Mouse (Mus musculus): Measurements from ENCODE around the gene Tysnd1.

Gene Tysnd1

GRCm38 (mm10) chr10:61694870-61695670, at the start of gene Tysnd1:
Tysnd1 (plus strand) TSS chr10:61695514.
- ChIA-PET POLR2A (interaction anchor here in 3 of 4 experiments (0.6 to 2.5 kb wide), 4 partner anchors 12 to 278 kb away, joined by 3 to 10 read pairs (median 4); partner anchors contain the start of genes Aifm2 (in 1 of the 3), Nodal (in 1 of the 3) and Sar1a (in 1 of the 3)), CTCF (interaction anchor here in 2 of 4 experiments (0.6 to 0.7 kb wide), 2 partner anchors 15 to 145 kb away, joined by 3 read pairs; partner anchors contain the start of gene Sar1a (in 1 of the 2))

- ChIA-PET POLR2A (interaction anchor here in 2 of 4 experiments (0.6 to 12.6 kb wide), 5 partner anchors 15 to 1200 kb away, joined by 3 to 136 read pairs (median 7); no protein-coding TSS in a partner anchor), CTCF (interaction anchor here in 2 of 4 experiments (0.6 to 1.6 kb wide), 3 partner anchors 11 to 43 kb away, joined by 4 to 6 read pairs (median 5); no protein-coding TSS in a partner anchor)
These were observed 48.8 kb upstream of the Tysnd1 start for GRCm38 (mm10) chr10:61646557-61646956.

GRCm38 (mm10) chr10:61647790-61648736, 47.3 kb upstream of the Tysnd1 start, which contains the start of gene Ppa1:
Ppa1 (plus strand) TSS chr10:61648552.
- CTCF ChIA-PET: interaction anchor here in 3 of 4 experiments (0.6 to 2.2 kb wide), 13 partner anchors 9 to 312 kb away, joined by 3 to 7 read pairs (median 4); no protein-coding TSS in a partner anchor
- POLR2A ChIA-PET: interaction anchor here (0.5 to 12.6 kb wide), 43 partner anchors 8 to 567 kb away, joined by 3 to 136 read pairs (median 4); partner anchors contain the start of genes Sar1a (in 3 of the 4), Eif4ebp2 (in 1 of the 4), H2afy2 (in 1 of the 4) and Lrrc20 (in 1 of the 4)

- POLR2A ChIA-PET: interaction anchor here (0.5 to 12.6 kb wide), 36 partner anchors 9 to 519 kb away, joined by 3 to 136 read pairs (median 4); partner anchors contain the start of genes Sar1a (in 3 of the 4), Lrrc20 (in 1 of the 4) and Sgpl1 (in 1 of the 4)
- CTCF ChIA-PET: interaction anchor here in 3 of 4 experiments (0.6 to 2.2 kb wide), 7 partner anchors 12 to 227 kb away, joined by 3 to 9 read pairs (median 3); no protein-coding TSS in a partner anchor
These were observed 46.3 kb upstream of the Tysnd1 start for GRCm38 (mm10) chr10:61648737-61649645.

GRCm38 (mm10) chr10:61654105-61654504, 41.2 kb upstream of the Tysnd1 start:
- POLR2A ChIA-PET: interaction anchor here in 2 of 4 experiments (0.8 to 12.6 kb wide), 4 partner anchors 10 to 29 kb away, joined by 3 to 136 read pairs (median 18); no protein-coding TSS in a partner anchor
- CTCF ChIA-PET: interaction anchor here in 2 of 4 experiments (0.5 to 1.2 kb wide), 3 partner anchors 16 to 36 kb away, joined by 3 to 5 read pairs (median 3); no protein-coding TSS in a partner anchor

- ChIA-PET CTCF (interaction anchor here in 2 of 4 experiments (0.6 to 1.2 kb wide), 2 partner anchors 16 to 36 kb away, joined by 3 to 5 read pairs; no protein-coding TSS in a partner anchor), POLR2A (interaction anchor here in 2 of 4 experiments (1.2 to 12.6 kb wide), 3 partner anchors 15 to 30 kb away, joined by 4 to 136 read pairs (median 29); partner anchors contain the start of gene Sar1a (in 1 of the 2))
These were observed 40.6 kb upstream of the Tysnd1 start for GRCm38 (mm10) chr10:61654691-61655090.

GRCm38 (mm10) chr10:61655188-61655587, 40.1 kb upstream of the Tysnd1 start:
- CTCF ChIA-PET: interaction anchor here in 2 of 4 experiments (1.2 to 2.7 kb wide), 4 partner anchors 31 to 163 kb away, joined by 3 to 11 read pairs (median 10); no protein-coding TSS in a partner anchor
- POLR2A ChIA-PET: interaction anchor here in 2 of 4 experiments (0.7 to 12.6 kb wide), 9 partner anchors 15 to 72 kb away, joined by 3 to 136 read pairs (median 4); partner anchors contain the start of gene Sar1a (in 2 of the 2)

- ChIA-PET CTCF (interaction anchor here (0.6 to 2.7 kb wide), 27 partner anchors 10 to 859 kb away, joined by 3 to 11 read pairs (median 4); no protein-coding TSS in a partner anchor), POLR2A (interaction anchor here in 3 of 4 experiments (0.6 to 12.6 kb wide), 16 partner anchors 9 to 318 kb away, joined by 3 to 136 read pairs (median 4); partner anchors contain the start of genes Sar1a (in 2 of the 3) and Nodal (in 1 of the 3))
These were observed 38.1 kb upstream of the Tysnd1 start for GRCm38 (mm10) chr10:61656928-61657882.

GRCm38 (mm10) chr10:61657985-61658384, 37.3 kb upstream of the Tysnd1 start:
- ChIA-PET POLR2A (interaction anchor here in 3 of 4 experiments (0.6 to 12.6 kb wide), 6 partner anchors 10 to 319 kb away, joined by 3 to 136 read pairs (median 6); partner anchors contain the start of gene Nodal (in 1 of the 3)), CTCF (interaction anchor here (0.6 to 2.7 kb wide), 18 partner anchors 10 to 859 kb away, joined by 3 to 10 read pairs (median 4); no protein-coding TSS in a partner anchor)

GRCm38 (mm10) chr10:61661887-61662286, 33.4 kb upstream of the Tysnd1 start:
- ChIA-PET CTCF (interaction anchor here in 1 of 4 experiments (0.8 kb wide), 1 partner anchor 43 kb away, joined by 3 read pairs; no protein-coding TSS in a partner anchor), POLR2A (interaction anchor here in 2 of 4 experiments (1.0 to 4.7 kb wide), 8 partner anchors 9 to 22 kb away, joined by 3 to 19 read pairs (median 7); partner anchors contain the start of gene Sar1a (in 2 of the 2))

- POLR2A ChIA-PET: interaction anchor here in 2 of 4 experiments (0.9 to 4.7 kb wide), 9 partner anchors 8 to 21 kb away, joined by 3 to 19 read pairs (median 7); partner anchors contain the start of genes Sar1a (in 2 of the 2) and Ppa1 (in 1 of the 2)
- CTCF ChIA-PET: interaction anchor here in 3 of 4 experiments (0.7 to 0.8 kb wide), 3 partner anchors 43 to 62 kb away, joined by 3 to 19 read pairs (median 5); no protein-coding TSS in a partner anchor
These were observed 32.8 kb upstream of the Tysnd1 start for GRCm38 (mm10) chr10:61662391-61662988.

- ChIA-PET POLR2A (interaction anchor here in 2 of 4 experiments (0.5 to 1.4 kb wide), 3 partner anchors 8 to 235 kb away, joined by 3 to 4 read pairs (median 4); partner anchors contain the start of gene Sar1a (in 1 of the 2)), CTCF (no interaction called here)
These were observed 30.2 kb upstream of the Tysnd1 start for GRCm38 (mm10) chr10:61665111-61665510.

- POLR2A ChIA-PET: interaction anchor here in 3 of 4 experiments (0.6 to 1.4 kb wide), 6 partner anchors 11 to 102 kb away, joined by 3 to 4 read pairs (median 4); partner anchors contain the start of gene Sar1a (in 2 of the 3)
- CTCF ChIA-PET: interaction anchor here in 1 of 4 experiments (0.8 kb wide), 1 partner anchor 14 kb away, joined by 3 read pairs; no protein-coding TSS in a partner anchor
These were observed 29.7 kb upstream of the Tysnd1 start for GRCm38 (mm10) chr10:61665651-61666050.

- ChIA-PET CTCF (interaction anchor here (0.6 to 1.3 kb wide), 9 partner anchors 10 to 680 kb away, joined by 3 to 5 read pairs (median 3); partner anchors contain the start of gene Sar1a (in 2 of the 4)), POLR2A (interaction anchor here (0.6 to 4.5 kb wide), 21 partner anchors 8 to 460 kb away, joined by 3 to 29 read pairs (median 4); partner anchors contain the start of genes Sar1a (in 3 of the 4), Ppa1 (in 2 of the 4), Aifm2 (in 1 of the 4) and Lrrc20 (in 1 of the 4))
These were observed 26.0 kb upstream of the Tysnd1 start for GRCm38 (mm10) chr10:61669289-61669688.
